Comparison of ENCODE assay signal across 10 mouse cellular contexts in genomic region chr3:58714767-58715166, GRCm38 (mm10).
"Had no signal": no experiment of that assay in that cellular context is flagged by ENCODE, and none has a peak within 500 bp of the region (broad histone marks: within the 10 kb centered on the region; RNA-seq: fewer than 3 reads in every experiment).

No protein-coding gene starts in this region.

- H3K27ac ChIP-seq: kidney, embryonic 15.5 days; limb, embryonic 15.5 days; liver, embryonic 13.5 days; midbrain, embryonic 12.5 days; neural tube, embryonic 13.5 days had no signal

- ATAC-seq: midbrain, embryonic 16.5 days had no signal

- H3K36me3 ChIP-seq: kidney, embryonic 15.5 days; limb, embryonic 15.5 days; liver, embryonic 13.5 days; midbrain, embryonic 12.5 days; neural tube, embryonic 13.5 days had no signal

- H3K9me3 ChIP-seq: kidney, embryonic 15.5 days; limb, embryonic 15.5 days; liver, embryonic 13.5 days; midbrain, embryonic 12.5 days; neural tube, embryonic 13.5 days had no signal

- H3K27me3 ChIP-seq: kidney, embryonic 15.5 days; limb, embryonic 15.5 days; liver, embryonic 13.5 days; midbrain, embryonic 12.5 days; neural tube, embryonic 13.5 days had no signal

- DNase-seq: kidney, adult 2 months; kidney, postnatal 14 days; liver, embryonic 13.5 days; lung, adult 18-20 months; retina, postnatal 1 day had no signal

- H3K4me2 ChIP-seq: kidney, embryonic 15.5 days; limb, embryonic 15.5 days; liver, embryonic 13.5 days; midbrain, embryonic 12.5 days; neural tube, embryonic 13.5 days had no signal

- H3K4me1 ChIP-seq: kidney, embryonic 15.5 days; limb, embryonic 15.5 days; midbrain, embryonic 12.5 days; neural tube, embryonic 13.5 days had no signal

- H3K9ac ChIP-seq: kidney, embryonic 15.5 days; limb, embryonic 15.5 days; liver, embryonic 13.5 days; midbrain, embryonic 12.5 days; neural tube, embryonic 13.5 days had no signal

- H3K4me3 ChIP-seq: kidney, embryonic 15.5 days; limb, embryonic 15.5 days; liver, embryonic 13.5 days; midbrain, embryonic 12.5 days; neural tube, embryonic 13.5 days had no signal
